In genomic region chr4:119292771-119293573, GRCm38 (mm10) we compare ENCODE assay signal across 8 mouse cellular contexts. TPM values are rescaled to one million over a fixed set of nuclear protein-coding genes. Genes with fewer than 3 reads are reported as not detected.
DNase-seq lines count a peak whose midpoint lies in the region; ATAC-seq and TF ChIP-seq lines count a peak whose summit lies in the region.

No protein-coding gene starts in this region.

- TF ChIP-seq CTCF in cortical plate, adult 2 months (IDR thresholded peaks at IDR 0.05; ENCODE audit: extremely low read depth, insufficient read depth, low read length) = no peak
- TF ChIP-seq CTCF in gastrocnemius, adult 2 months (IDR thresholded peaks at IDR 0.05) = no peak

- no peak for ATAC-seq in hindbrain, embryonic 16.5 days

- H3K9me3 ChIP-seq in hindbrain, embryonic 16.5 days (ENCODE audit: control insufficient read depth, low read length) = no peaks in the 10 kb centered on the region
- no peaks in the 10 kb centered on the region for H3K9me3 ChIP-seq in megakaryocyte, embryonic 14.5 days

- peak overlapping the region; percentile 87 for H3K4me3 ChIP-seq in cortical plate, adult 2 months (ENCODE audit: insufficient read depth, low read length)
- H3K4me3 ChIP-seq in gastrocnemius, adult 2 months = peak overlapping the region; percentile 96
- peak overlapping the region; percentile 83 for H3K4me3 ChIP-seq in hindbrain, embryonic 16.5 days (ENCODE audit: low read length)
- H3K4me3 ChIP-seq in megakaryocyte, embryonic 14.5 days (replicated peaks) = peak overlapping the region; percentile 94

- H3K9ac ChIP-seq in hindbrain, embryonic 16.5 days (ENCODE audit: low read depth, low read length) = peak overlapping the region; percentile 93

- peaks cover 5% of the 10 kb centered on the region; the same call in 1 of the 2 replicates for H3K4me1 ChIP-seq in cortical plate, adult 2 months (ENCODE audit: control insufficient read depth, insufficient read depth, low read length)
- peaks cover 25% of the 10 kb centered on the region for H3K4me1 ChIP-seq in hindbrain, embryonic 16.5 days (ENCODE audit: control insufficient read depth, insufficient read depth, low read depth, low read length)
- H3K4me1 ChIP-seq in megakaryocyte, embryonic 14.5 days = peaks cover 65% of the 10 kb centered on the region

- H3K36me3 ChIP-seq in hindbrain, embryonic 16.5 days (ENCODE audit: control insufficient read depth, insufficient read depth, low read length) = no peaks in the 10 kb centered on the region
- H3K36me3 ChIP-seq in megakaryocyte, embryonic 14.5 days (replicated peaks; ENCODE audit: low read length) = peaks cover 32% of the 10 kb centered on the region

- peak overlapping the region; percentile 73 for H3K4me2 ChIP-seq in hindbrain, embryonic 16.5 days (ENCODE audit: low read length)

- WGBS in hindbrain, embryonic 16.5 days = under 1% methylated on average over 24 of the region's 24 CpGs

- no peak for TF ChIP-seq POLR2A in cortical plate, adult 2 months (IDR thresholded peaks at IDR 0.05; ENCODE audit: extremely low read depth, insufficient read depth, low read length)

- peak; percentile 73 for DNase-seq in adipocyte (ENCODE audit: low spot score)
- peak; percentile 67 for DNase-seq in gastrocnemius, adult 2 months
- peak; percentile 56 to 68 for DNase-seq in left cerebral cortex, postnatal 10 days (ENCODE audit: extremely low spot score in 1 of 2, low spot score in 2 of 2)
- peak; percentile 63 for DNase-seq in right cerebral cortex, postnatal 14 days
- peak; percentile 35 for DNase-seq in yolk sac, embryonic 10.5 days (ENCODE audit: low spot score)

- intact Hi-C loops in gastrocnemius, adult 2 months (cut with DNase I) = loop anchor here (5.0 kb wide), 1 partner anchor 46 kb away; no protein-coding TSS in a partner anchor
- intact Hi-C loops in left cerebral cortex, postnatal 10 days (cut with DNase I) = loop anchor here (5.0 kb wide), 1 partner anchor 46 kb away; no protein-coding TSS in a partner anchor

- H3K27ac ChIP-seq in cortical plate, adult 2 months (ENCODE audit: insufficient read depth, low read length) = no peak overlapping the region
- peak overlapping the region; percentile 97 for H3K27ac ChIP-seq in gastrocnemius, adult 2 months
- H3K27ac ChIP-seq in hindbrain, embryonic 16.5 days (ENCODE audit: low read depth, low read length) = peak overlapping the region; percentile 89

- H3K27me3 ChIP-seq in hindbrain, embryonic 16.5 days (replicated peaks; ENCODE audit: control insufficient read depth, insufficient read depth, low read length) = no peaks in the 10 kb centered on the region
- no peaks in the 10 kb centered on the region for H3K27me3 ChIP-seq in megakaryocyte, embryonic 14.5 days (replicated peaks)

RNA-seq across cellular contexts. Expression of gene Ybx1, which starts 1.4 kb away (rescaled TPM):
- polyA plus RNA-seq in cortical plate, adult 2 months (2012; rRNA removed) = 226 and 233 TPM in 2 replicates
- total RNA-seq in gastrocnemius, adult 2 months (2021) = 100 to 1,000 TPM; 664 to 696 TPM
- 710 and 718 TPM in 2 replicates for polyA plus RNA-seq in hindbrain, embryonic 16.5 days (2015; fragmentation: Nextera tagmentation; extraction: Ambion mirVana)
- 100 to 1,000 TPM; 812 to 832 TPM for total RNA-seq in left cerebral cortex, postnatal 10 days (2021)
- 965 and 1,779 TPM in 2 replicates for polyA plus RNA-seq in megakaryocyte, embryonic 14.5 days (2012; ENCODE audit: insufficient read depth, low replicate concordance)

RNA-seq across cellular contexts. Expression of gene Ppih, which starts 27.4 kb away (rescaled TPM):
- polyA plus RNA-seq in cortical plate, adult 2 months (2012; rRNA removed) = 21.6 and 24.5 TPM in 2 replicates
- total RNA-seq in gastrocnemius, adult 2 months (2021) = 1 to 10 TPM; 8.1 to 9.6 TPM
- polyA plus RNA-seq in hindbrain, embryonic 16.5 days (2015; fragmentation: Nextera tagmentation; extraction: Ambion mirVana) = 42.4 and 43.4 TPM in 2 replicates
- total RNA-seq in left cerebral cortex, postnatal 10 days (2021) = 10 to 100 TPM; 19.5 to 23.5 TPM
- 1.7 TPM in 1 of 2 replicates, not detected in the other for polyA plus RNA-seq in megakaryocyte, embryonic 14.5 days (2012; ENCODE audit: insufficient read depth, low replicate concordance)

RNA-seq across cellular contexts. Expression of gene Cldn19, which starts 37.8 kb away (rescaled TPM):
- polyA plus RNA-seq in cortical plate, adult 2 months (2012; rRNA removed) = 0.32 and 0.58 TPM in 2 replicates
- total RNA-seq in gastrocnemius, adult 2 months (2021) = 1 to 10 TPM in 1 of 2 experiments, under 1 TPM in 1; 0.86 to 1.1 TPM
- polyA plus RNA-seq in hindbrain, embryonic 16.5 days (2015; fragmentation: Nextera tagmentation; extraction: Ambion mirVana) = 0.81 and 1.1 TPM in 2 replicates
- total RNA-seq in left cerebral cortex, postnatal 10 days (2021) = under 1 TPM; 0.16 to 0.47 TPM
- polyA plus RNA-seq in megakaryocyte, embryonic 14.5 days (2012; ENCODE audit: insufficient read depth, low replicate concordance) = not detected in 2 replicates
